Mouse (Mus musculus) heart, embryonic 16.5 days (tissue): Measurements from ENCODE around the gene Zswim4. TPM values are rescaled to one million over a fixed set of nuclear protein-coding genes. Genes with fewer than 3 reads are reported as not detected.

Experiments used
- ATAC-seq: fragments of 200-750 bp; cut with Nextera tagmentation; replicated peaks from 2 replicates; pipeline ENCODE4 v1.8.0; 2017; ENCODE audit warnings: moderate number of reproducible peaks; ENCODE audit not compliant: insufficient read depth, low FRiP score; ENCODE audit errors: extremely low read depth
- H3K27ac ChIP-seq: fragments of 300-500 bp; sonication (generic); 2 replicates; pipeline ENCODE4 v1.5.1; 2014; ENCODE audit warnings: mild to moderate bottlenecking, low read length, control low read depth, moderate library complexity
- H3K27me3 ChIP-seq: fragments of 300-500 bp; sonication (generic); 2 replicates; pipeline ENCODE4 v1.6.1; 2014; ENCODE audit warnings: low read length, mixed read lengths; ENCODE audit not compliant: control insufficient read depth, insufficient read depth
- H3K36me3 ChIP-seq: fragments of 300-500 bp; sonication (generic); 2 replicates; pipeline ENCODE4 v1.6.1; 2014; ENCODE audit not compliant: control insufficient read depth, insufficient read depth
- H3K4me1 ChIP-seq: fragments of 300-500 bp; sonication (generic); 2 replicates; pipeline ENCODE4 v1.6.1; 2014; ENCODE audit warnings: low read length, mixed read lengths; ENCODE audit not compliant: control insufficient read depth, insufficient read depth
- H3K4me2 ChIP-seq: fragments of 300-500 bp; sonication (generic); 2 replicates; pipeline ENCODE4 v1.6.1; 2014; ENCODE audit warnings: low read depth, mild to moderate bottlenecking, control low read depth, low read length
- H3K4me3 ChIP-seq: fragments of 300-500 bp; sonication (generic); 2 replicates; pipeline ENCODE4 v1.5.1; 2014; ENCODE audit warnings: mild to moderate bottlenecking, control low read depth, low read length
- H3K9ac ChIP-seq: fragments of 300-500 bp; sonication (generic); 2 replicates; pipeline ENCODE4 v1.6.1; 2014; ENCODE audit warnings: low read length, control low read depth
- H3K9me3 ChIP-seq: fragments of 300-500 bp; sonication (generic); replicated peaks from 2 replicates; pipeline ENCODE4 v1.6.1; 2016; ENCODE audit warnings: low read length; ENCODE audit not compliant: control insufficient read depth
- WGBS: fragments of 180-500 bp; shearing (Covaris S2); extraction: QIAGEN DNeasy Blood & Tissue Kit; methylation state at CpG from one replicate; pipeline ENCODE4 v1.1.7; 2014; 5-methylcytosine and 5-hydroxymethylcytosine counted together
- polyA plus RNA-seq: library from polyadenylated mRNA; unstranded; fragments of >200 nt; fragmentation: Nextera tagmentation; extraction: Ambion mirVana; gene quantifications from 2 replicates; pipeline ENCODE4 v1.2.1, GENCODE M21; 2015

Gene Zswim4
- polyA plus RNA-seq, 1 experiment from 2014 or later: 8.4 TPM

- Histone ChIP-seq H3K9ac (peak within 1 kb of the TSS; percentile 88), H3K4me1 (peaks cover 11% of the 10 kb centered on the region), H3K4me3 (peak within 1 kb of the TSS; percentile 86), H3K36me3 (peaks cover 37% of the 10 kb centered on the region), H3K27me3 (no peaks in the 10 kb centered on the region), H3K4me2 (peak within 1 kb of the TSS; percentile 96), H3K27ac (peak within 1 kb of the TSS; percentile 91), H3K9me3 (no peaks in the 10 kb centered on the region)
- peak; percentile 90 for ATAC-seq
- WGBS: under 1% methylated on average over 64 of the region's 64 CpGs
These were observed 20.2 kb upstream of the Zswim4 start, which contains the start of gene Mri1 for GRCm38 (mm10) chr8:84256822-84257610. Gene Mri1 (minus strand): TSS chr8:84257326.

GRCm38 (mm10) chr8:84256458-84256821 is 19.6 kb upstream of the Zswim4 start:
- peak overlapping the region; percentile 86 for H3K4me3 ChIP-seq
- no peaks in the 10 kb centered on the region for H3K9me3 ChIP-seq
- H3K4me2 ChIP-seq: peak overlapping the region; percentile 96
- ATAC-seq: 0 out of 2 replicates have a peak, but pooled peaks have one; percentile 3
- WGBS: 13% methylated on average over 6 of the region's 6 CpGs
- peaks cover 11% of the 10 kb centered on the region for H3K4me1 ChIP-seq
- H3K36me3 ChIP-seq: peaks cover 34% of the 10 kb centered on the region
- H3K27ac ChIP-seq: peak overlapping the region; percentile 91
- peak overlapping the region; percentile 88 for H3K9ac ChIP-seq
- H3K27me3 ChIP-seq: no peaks in the 10 kb centered on the region

- no peaks in the 10 kb centered on the region for H3K9me3 ChIP-seq
- ATAC-seq: no peak
- H3K27ac ChIP-seq: no peak overlapping the region
- no peak overlapping the region for H3K9ac ChIP-seq
- no peaks in the 10 kb centered on the region for H3K27me3 ChIP-seq
- H3K4me2 ChIP-seq: peak overlapping the region; percentile 96
- 83% methylated on average over 3 of the region's 3 CpGs for WGBS
- H3K4me1 ChIP-seq: peaks cover 11% of the 10 kb centered on the region
- peak overlapping the region; percentile 86 for H3K4me3 ChIP-seq
- peaks cover 35% of the 10 kb centered on the region for H3K36me3 ChIP-seq
These were observed 19.0 kb upstream of the Zswim4 start for GRCm38 (mm10) chr8:84255858-84256257.

- WGBS: 3% methylated on average over 52 of the region's 52 CpGs
- Histone ChIP-seq H3K36me3 (peaks cover 47% of the 10 kb centered on the region), H3K4me1 (no peaks in the 10 kb centered on the region), H3K27ac (peak within 1 kb of the TSS; percentile 84), H3K4me3 (peak within 1 kb of the TSS; percentile 93), H3K9me3 (no peaks in the 10 kb centered on the region), H3K9ac (peak within 1 kb of the TSS; percentile 97), H3K4me2 (peak within 1 kb of the TSS; percentile 71), H3K27me3 (no peaks in the 10 kb centered on the region)
- peak; percentile 91 for ATAC-seq
These were observed 12.7 kb upstream of the Zswim4 start, which contains the start of gene D8Ertd738e for GRCm38 (mm10) chr8:84249257-84250170. Gene D8Ertd738e (minus strand): TSS chr8:84249719.

GRCm38 (mm10) chr8:84241821-84242220 is 5.0 kb upstream of the Zswim4 start:
- peaks cover 21% of the 10 kb centered on the region for H3K4me1 ChIP-seq
- 32% methylated on average over 2 of the region's 2 CpGs for WGBS

GRCm38 (mm10) chr8:84241167-84241566 is 4.3 kb upstream of the Zswim4 start:
- Histone ChIP-seq H3K4me1 (peaks cover 22% of the 10 kb centered on the region), H3K9me3 (no peaks in the 10 kb centered on the region), H3K4me3 (no peak overlapping the region), H3K27ac (peak overlapping the region; percentile 59), H3K4me2 (no peak overlapping the region), H3K36me3 (peaks cover 21% of the 10 kb centered on the region), H3K9ac (peak overlapping the region; percentile 30; the same call in 1 of the 2 replicates), H3K27me3 (no peaks in the 10 kb centered on the region)
- whole genome bisulfite sequencing: 36% methylated on average over 6 of the region's 6 CpGs
- no peak for ATAC-seq

More at GRCm38 (mm10) chr8:84241821-84242220, 5.0 kb upstream of the Zswim4 start:
- Histone ChIP-seq H3K9me3 (no peaks in the 10 kb centered on the region), H3K36me3 (peaks cover 27% of the 10 kb centered on the region), H3K4me2 (no peak overlapping the region), H3K9ac (no peak overlapping the region), H3K4me3 (no peak overlapping the region), H3K27me3 (no peaks in the 10 kb centered on the region), H3K27ac (peak overlapping the region; percentile 59)
- ATAC-seq: no peak

- H3K27ac ChIP-seq: peak overlapping the region; percentile 74
- peak overlapping the region; percentile 89 for H3K4me3 ChIP-seq
- no peaks in the 10 kb centered on the region for H3K27me3 ChIP-seq
- WGBS: 12% methylated on average over 19 of the region's 19 CpGs
- H3K36me3 ChIP-seq: no peaks in the 10 kb centered on the region
- H3K4me2 ChIP-seq: peak overlapping the region; percentile 85
- peak overlapping the region; percentile 75 for H3K9ac ChIP-seq
- ATAC-seq: no peak
- no peaks in the 10 kb centered on the region for H3K9me3 ChIP-seq
- peaks cover 30% of the 10 kb centered on the region for H3K4me1 ChIP-seq
These were observed 831 bp upstream of the Zswim4 start for GRCm38 (mm10) chr8:84237542-84238229.

- ATAC-seq: peak; percentile 4; the same call in 1 of the 2 replicates
- WGBS: under 1% methylated on average over 30 of the region's 30 CpGs
- peak overlapping the region; percentile 76 for H3K4me2 ChIP-seq
These were observed 351 bp downstream of the Zswim4 start for GRCm38 (mm10) chr8:84236410-84236997.

More at GRCm38 (mm10) chr8:84236410-84236997, 351 bp downstream of the Zswim4 start:
- Histone ChIP-seq H3K9me3 (no peaks in the 10 kb centered on the region), H3K4me1 (peaks cover 22% of the 10 kb centered on the region), H3K36me3 (no peaks in the 10 kb centered on the region), H3K27me3 (no peaks in the 10 kb centered on the region), H3K9ac (peak overlapping the region; percentile 97), H3K4me3 (peak overlapping the region; percentile 89), H3K27ac (peak overlapping the region; percentile 68)
